Mouse (Mus musculus) bone marrow, adult 2 months (tissue): Measurements from ENCODE around the gene Sh3rf1. TPM values are rescaled to one million over a fixed set of nuclear protein-coding genes. Genes with fewer than 3 reads are reported as not detected.

Source experiments
- H3K27ac ChIP-seq: fragments of 200-500 bp; 2 replicates; pipeline ENCODE4 v1.5.1; 2012; ENCODE audit warnings: low read depth, mild to moderate bottlenecking, control low read depth, inconsistent platforms, low read length; ENCODE audit not compliant: control insufficient read depth, poor library complexity, insufficient read depth
- H3K4me1 ChIP-seq: fragments of 200-500 bp; 2 replicates; pipeline ENCODE4 v1.6.1; 2011; ENCODE audit warnings: low read length; ENCODE audit not compliant: control insufficient read depth, insufficient read depth
- H3K4me3 ChIP-seq: fragments of 200-500 bp; replicated peaks from 2 replicates; pipeline ENCODE3; 2011; ENCODE audit warnings: mild to moderate bottlenecking, low read depth, low read length, control low read depth; ENCODE audit not compliant: control insufficient read depth
- CTCF ChIP-seq: fragments of 200-500 bp; IDR thresholded peaks from 2 replicates; pipeline ENCODE4 v1.5.1; 2011; ENCODE audit warnings: low read length, control low read depth; ENCODE audit not compliant: control insufficient read depth, insufficient read depth
- POLR2A ChIP-seq: fragments of 200-500 bp; IDR thresholded peaks from 2 replicates; pipeline ENCODE4 v1.6.1; 2011; ENCODE audit warnings: low read depth, mild to moderate bottlenecking, control low read depth, low read length, borderline replicate concordance; ENCODE audit not compliant: control insufficient read depth
- WGBS: fragments of 180-500 bp; shearing (Covaris S2); methylation state at CpG from one replicate; pipeline ENCODE4 v1.1.7; 2018; 5-methylcytosine and 5-hydroxymethylcytosine counted together
- polyA plus RNA-seq: library from polyadenylated mRNA; stranded (reverse); fragments of >200 nt; gene quantifications from 2 replicates; pipeline ENCODE4 v1.2.4, GENCODE M21; 2011; ENCODE audit warnings: low replicate concordance; ENCODE audit not compliant: missing spikeins, insufficient read depth, insufficient read length

Gene Sh3rf1
- polyA plus RNA-seq, 1 experiment: 2.4 TPM

DNA sequence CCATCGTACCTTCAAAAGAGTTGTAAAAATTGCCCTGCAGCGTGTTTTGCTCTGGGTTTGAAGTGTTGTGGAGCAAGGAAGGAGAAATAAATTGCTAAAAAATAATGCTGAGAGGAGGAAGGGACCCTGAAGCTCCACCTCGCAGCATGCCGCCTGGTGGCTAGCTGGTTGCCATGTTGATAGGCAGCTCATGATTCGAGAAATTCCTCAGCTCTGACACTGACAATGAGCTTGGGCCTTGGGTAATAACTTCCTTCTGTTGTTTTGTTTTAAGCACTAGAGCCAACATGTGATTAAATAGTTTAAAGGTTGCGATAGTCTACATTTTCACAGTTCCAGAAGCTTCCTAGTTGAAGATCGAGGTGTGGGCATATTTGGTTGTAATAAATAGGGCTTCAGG, 89.3 kb downstream of the Sh3rf1 start:
- no peak overlapping the region for H3K4me3 ChIP-seq
- H3K4me1 ChIP-seq: no peaks in the 10 kb centered on the region
- 79% methylated on average over 7 of the region's 7 CpGs for WGBS
- no peak for TF ChIP-seq POLR2A
- no peak for TF ChIP-seq CTCF
- H3K27ac ChIP-seq: no peak overlapping the region

DNA sequence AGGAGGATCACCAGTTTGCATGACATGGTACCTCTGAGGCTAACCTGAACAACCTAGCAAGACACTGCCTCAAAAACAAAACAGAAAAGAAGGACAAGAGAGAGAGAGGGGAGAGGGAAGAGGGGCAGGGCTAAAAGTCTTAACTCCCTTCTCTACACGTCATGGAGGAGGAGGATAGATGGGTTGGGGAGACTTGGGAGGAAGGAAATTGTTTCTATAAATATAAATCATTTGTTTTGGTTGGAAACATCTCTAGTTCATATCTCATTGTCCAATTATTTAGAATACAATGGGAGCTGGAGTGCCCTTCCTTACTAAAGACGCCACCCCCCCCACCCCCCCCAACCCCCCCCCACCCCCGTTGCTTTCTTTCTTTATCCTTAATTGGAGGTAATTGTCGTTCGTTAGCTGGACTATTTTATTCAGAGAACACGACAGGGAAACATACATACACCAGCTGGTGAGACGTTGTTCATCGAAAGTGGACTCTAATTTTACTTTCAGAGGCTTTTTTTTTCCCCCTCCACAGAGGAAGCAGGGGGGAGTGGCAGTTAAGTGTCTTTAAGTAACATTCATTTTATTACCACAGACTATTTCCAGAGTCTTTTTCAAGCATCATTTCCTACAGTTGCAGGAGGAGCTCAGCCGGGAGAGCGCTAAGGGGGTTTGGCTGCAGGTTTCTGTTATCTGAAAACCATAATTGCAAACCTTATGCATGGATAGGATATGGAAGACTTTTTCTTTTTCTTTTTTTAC, 92.5 kb downstream of the Sh3rf1 start:
- 27% methylated on average over 10 of the region's 10 CpGs for WGBS
- TF ChIP-seq POLR2A (no peak), CTCF (no peak)
- peaks cover 1% of the 10 kb centered on the region; the same call in 1 of the 2 replicates for H3K4me1 ChIP-seq
- no peak overlapping the region for H3K27ac ChIP-seq
- H3K4me3 ChIP-seq: no peak overlapping the region

DNA sequence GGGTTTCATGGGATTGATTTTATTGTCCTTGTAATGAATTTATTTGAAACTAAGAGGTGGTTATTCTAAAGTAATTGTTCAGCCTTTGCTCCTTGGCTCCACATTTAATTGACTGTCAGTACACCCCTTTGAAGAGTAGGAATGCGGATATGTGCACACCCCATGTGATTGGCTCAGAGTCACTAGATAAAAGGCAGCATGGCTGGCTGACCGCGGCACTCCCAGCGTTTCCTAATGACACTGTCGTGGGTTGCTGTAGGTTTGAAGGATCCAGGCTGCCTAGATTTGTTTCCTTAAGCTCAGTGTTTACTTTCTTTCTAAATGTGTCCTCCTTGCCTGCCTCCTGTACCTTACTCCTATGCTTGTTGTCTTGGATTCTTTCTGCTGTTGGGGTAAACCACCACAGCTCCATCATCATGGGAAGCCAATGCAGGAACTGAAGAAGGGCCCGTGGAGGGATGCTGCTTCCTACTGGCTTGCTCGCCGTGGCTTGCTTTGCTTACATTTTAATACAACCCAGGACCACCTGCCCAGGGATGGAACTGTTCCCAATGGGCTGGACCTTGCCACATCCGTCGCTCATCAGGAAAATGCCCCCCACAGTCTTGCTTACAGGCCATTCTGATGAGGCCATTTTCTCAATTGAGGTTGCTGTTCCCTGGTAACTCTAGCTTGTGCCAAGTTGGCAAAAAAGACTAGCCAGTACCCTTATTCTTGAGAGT, 93.3 kb downstream of the Sh3rf1 start:
- Histone ChIP-seq H3K27ac (no peak overlapping the region), H3K4me3 (no peak overlapping the region), H3K4me1 (peaks cover 1% of the 10 kb centered on the region; the same call in 1 of the 2 replicates)
- 76% methylated on average over 10 of the region's 10 CpGs for WGBS
- no peak for TF ChIP-seq CTCF
- no peak for TF ChIP-seq POLR2A

DNA sequence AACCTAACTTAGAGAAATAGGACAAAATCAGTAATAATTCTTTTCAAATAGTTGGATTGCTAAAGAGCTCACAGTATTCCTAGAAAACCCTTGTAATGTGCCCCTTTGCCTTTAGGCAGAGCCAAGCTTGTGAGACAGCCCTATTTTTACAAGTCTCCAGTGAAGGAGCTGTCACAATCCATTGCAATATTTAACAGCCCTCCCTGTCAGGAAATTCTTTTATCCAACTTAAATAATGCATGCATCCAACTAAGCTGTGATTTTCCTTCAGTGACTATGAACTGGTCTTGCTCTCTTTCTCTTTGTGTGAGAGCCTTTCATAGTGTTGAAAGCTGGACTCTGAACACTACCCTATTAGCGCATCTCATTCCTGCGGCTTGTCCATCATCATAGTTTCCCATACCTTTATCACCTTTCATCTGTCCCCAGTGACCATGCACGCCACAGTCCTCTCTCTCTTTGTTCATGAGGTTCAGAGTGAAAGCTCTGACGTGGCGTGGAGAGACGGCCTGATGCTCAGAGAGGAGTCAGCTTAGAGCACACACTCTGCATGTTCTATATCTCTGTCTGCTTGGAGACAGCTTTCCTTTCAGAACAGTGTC, 94.0 kb downstream of the Sh3rf1 start:
- peaks cover 1% of the 10 kb centered on the region; the same call in 1 of the 2 replicates for H3K4me1 ChIP-seq
- no peak for TF ChIP-seq CTCF
- no peak for TF ChIP-seq POLR2A
- 93% methylated on average over 6 of the region's 6 CpGs for WGBS
- H3K27ac ChIP-seq: no peak overlapping the region
- H3K4me3 ChIP-seq: no peak overlapping the region

DNA sequence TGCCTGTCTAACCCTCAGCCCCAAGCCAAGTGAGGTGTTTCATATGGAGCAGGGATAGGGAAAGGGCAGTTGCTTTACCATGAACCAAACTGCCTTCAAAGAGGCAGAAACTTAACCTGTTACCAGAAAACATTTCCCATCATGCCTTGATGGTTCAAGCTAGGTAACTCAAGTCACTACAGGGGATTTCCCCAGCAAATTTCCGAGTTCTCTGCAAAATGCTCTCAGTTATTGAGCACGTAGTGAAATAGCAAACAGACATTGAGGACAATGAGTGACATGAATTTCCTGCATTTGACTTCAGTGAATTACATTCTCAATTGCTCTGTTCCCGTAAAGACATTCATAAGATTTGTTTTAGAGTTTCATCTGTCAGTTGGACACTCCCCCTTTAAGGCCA, 97.5 kb downstream of the Sh3rf1 start:
- no peak overlapping the region for H3K27ac ChIP-seq
- TF ChIP-seq CTCF: no peak
- TF ChIP-seq POLR2A: no peak
- H3K4me1 ChIP-seq: peaks cover 1% of the 10 kb centered on the region; the same call in 1 of the 2 replicates
- no peak overlapping the region for H3K4me3 ChIP-seq
- 58% methylated on average over 3 of the region's 3 CpGs for WGBS

DNA sequence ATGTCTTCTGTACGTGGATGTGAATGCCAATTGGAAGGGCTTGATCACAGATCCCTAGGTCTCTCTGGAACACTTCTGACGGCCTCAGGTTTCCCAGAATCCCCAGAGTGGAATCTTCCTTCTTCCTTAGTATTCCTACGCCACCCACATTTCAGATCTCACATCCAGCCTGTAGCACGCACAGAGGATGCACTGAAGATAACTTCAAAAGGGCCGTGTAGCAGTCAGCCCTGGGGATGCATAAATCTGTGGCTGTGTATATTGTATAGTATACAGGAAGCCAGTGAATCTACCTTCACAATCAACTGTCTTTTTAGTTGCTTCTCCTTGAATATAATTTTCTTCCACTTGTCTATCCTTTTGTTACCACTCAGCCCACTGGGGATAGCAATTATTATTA, 98.1 kb downstream of the Sh3rf1 start:
- Histone ChIP-seq H3K4me1 (peaks cover 1% of the 10 kb centered on the region; the same call in 1 of the 2 replicates), H3K4me3 (no peak overlapping the region), H3K27ac (no peak overlapping the region)
- TF ChIP-seq POLR2A (no peak), CTCF (no peak)
- 87% methylated on average over 5 of the region's 5 CpGs for WGBS

DNA sequence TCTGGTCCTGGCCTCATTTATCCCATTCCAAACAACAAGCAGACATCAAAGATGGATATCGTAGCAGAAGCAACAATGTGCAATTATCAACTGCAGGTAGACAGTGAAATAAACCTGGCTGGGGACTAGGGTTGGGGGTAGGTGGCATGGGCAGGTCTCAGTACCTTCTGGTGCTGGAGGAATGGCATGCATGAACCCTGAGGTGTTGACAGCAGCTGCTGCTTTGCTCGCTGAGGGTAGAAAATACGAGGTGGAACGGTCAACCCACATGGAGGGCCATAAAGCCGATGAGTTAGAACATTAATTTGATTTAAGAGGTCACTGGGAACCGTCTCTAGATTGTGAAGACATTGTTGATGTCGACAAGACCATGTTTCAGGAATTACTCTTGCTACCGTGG, 98.8 kb downstream of the Sh3rf1 start:
- WGBS: 80% methylated on average over 8 of the region's 8 CpGs
- Histone ChIP-seq H3K4me3 (no peak overlapping the region), H3K4me1 (peaks cover 1% of the 10 kb centered on the region; the same call in 1 of the 2 replicates), H3K27ac (no peak overlapping the region)
- no peak for TF ChIP-seq POLR2A
- no peak for TF ChIP-seq CTCF

DNA sequence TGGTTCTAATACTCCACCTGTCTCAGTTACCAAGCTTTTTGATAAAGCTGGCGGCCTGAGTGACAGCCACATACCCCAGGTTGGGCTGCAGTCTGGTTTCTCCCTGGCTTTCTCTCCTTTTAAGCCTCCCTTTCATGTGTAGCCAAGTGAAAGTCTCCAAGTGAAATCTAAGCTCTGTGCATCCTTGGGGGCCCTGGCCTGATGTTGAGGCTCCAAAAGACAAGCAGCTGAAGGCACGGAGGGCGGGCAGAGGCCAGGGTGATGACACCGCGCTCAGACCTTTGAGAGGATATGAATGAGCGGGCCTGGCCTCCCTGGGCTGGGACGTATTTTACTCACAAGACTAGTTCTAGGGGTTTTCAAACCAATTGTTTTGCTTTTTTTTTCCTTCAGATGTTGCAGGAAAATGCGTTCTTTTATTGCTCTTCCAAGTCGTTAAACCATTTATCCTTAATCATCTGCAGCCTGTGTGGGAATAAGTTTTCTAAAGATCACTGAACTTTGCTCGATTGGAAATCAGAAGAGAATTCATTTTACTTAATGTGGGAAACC, 100.8 kb downstream of the Sh3rf1 start:
- Histone ChIP-seq H3K27ac (no peak overlapping the region), H3K4me3 (no peak overlapping the region), H3K4me1 (no peaks in the 10 kb centered on the region)
- 88% methylated on average over 10 of the region's 10 CpGs for WGBS
- TF ChIP-seq CTCF (no peak), POLR2A (no peak)

DNA sequence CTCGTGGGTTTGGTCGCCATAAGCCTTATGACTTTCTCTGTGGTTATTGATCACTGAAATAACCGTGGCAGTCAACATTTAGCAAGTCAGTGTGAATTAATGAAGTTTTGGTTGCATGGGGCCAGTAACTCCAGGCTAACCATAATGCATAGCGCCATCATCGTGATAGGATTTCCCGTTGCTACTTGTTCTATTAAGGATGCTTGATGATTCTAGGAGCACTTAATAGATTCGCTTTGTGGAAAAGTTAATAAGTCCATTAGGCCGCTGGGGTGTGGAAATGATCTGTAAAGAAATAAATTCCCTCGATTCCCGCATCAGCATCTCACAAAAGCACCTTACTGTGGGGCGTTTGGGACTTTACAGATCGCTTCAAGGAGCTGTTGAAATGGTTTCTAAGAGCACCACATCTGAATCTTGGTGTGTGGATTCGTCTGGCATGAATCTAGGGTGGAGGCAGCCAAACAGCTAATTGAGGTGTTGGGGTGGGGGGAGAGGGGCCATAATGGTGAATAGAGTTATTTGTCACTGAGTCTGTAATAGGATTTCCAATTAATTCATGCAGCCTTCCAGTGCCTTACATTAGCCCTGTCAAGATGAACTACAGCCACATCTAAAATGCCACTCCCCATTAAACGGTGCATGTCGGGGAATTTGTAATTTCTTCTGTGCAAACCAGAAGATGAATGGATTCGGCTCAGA, 101.5 kb downstream of the Sh3rf1 start:
- no peak for TF ChIP-seq POLR2A
- no peak for TF ChIP-seq CTCF
- H3K4me1 ChIP-seq: no peaks in the 10 kb centered on the region
- 83% methylated on average over 16 of the region's 16 CpGs for WGBS
- no peak overlapping the region for H3K27ac ChIP-seq
- no peak overlapping the region for H3K4me3 ChIP-seq
